Mouse (Mus musculus) heart, adult 8-10 months (tissue): ENCODE results near the gene Exo1. TPM values are rescaled to one million over a fixed set of nuclear protein-coding genes. Genes with fewer than 3 reads are reported as not detected.

ENCODE experiments used
- DNase-seq: peaks from one replicate; pipeline ENCODE4 v3.0.0; 2022; ENCODE audit warnings: low spot score
- total RNA-seq, 4 experiments: library from RNA; stranded (reverse); gene quantifications; 2 replicates each; pipeline ENCODE4 v1.2.4; 2022

Gene Exo1
- total RNA-seq = under 1 TPM in 1 of 4 experiments, not detected in 3; 0.57 TPM

- DNase-seq = peak; percentile 81
Measured at GRCm38 (mm10) chr1:175880453-175881296, at the start of gene Exo1. TSS of gene Exo1 (plus strand) at chr1:175880581.

- no peak for DNase-seq
Measured at GRCm38 (mm10) chr1:175855515-175855914, 24.9 kb upstream of the Exo1 start.

GRCm38 (mm10) chr1:175867050-175867449 lies 13.3 kb upstream of the Exo1 start:
- no peak for DNase-seq

- DNase-seq = no peak
Measured at GRCm38 (mm10) chr1:175867558-175867957, 12.8 kb upstream of the Exo1 start.

GRCm38 (mm10) chr1:175870716-175871115 lies 9.7 kb upstream of the Exo1 start:
- no peak for DNase-seq

- peak; percentile 44 for DNase-seq
Measured at GRCm38 (mm10) chr1:175872028-175872816, 8.2 kb upstream of the Exo1 start.

GRCm38 (mm10) chr1:175883398-175883797 lies 3.0 kb downstream of the Exo1 start:
- no peak for DNase-seq

- no peak for DNase-seq
Measured at GRCm38 (mm10) chr1:175893263-175893662, 12.9 kb downstream of the Exo1 start.

- no peak for DNase-seq
Measured at GRCm38 (mm10) chr1:175893726-175894125, 13.3 kb downstream of the Exo1 start.

GRCm38 (mm10) chr1:175911207-175911606 lies 30.8 kb downstream of the Exo1 start:
- no peak for DNase-seq

- no peak for DNase-seq
Measured at GRCm38 (mm10) chr1:175912038-175912437, 31.7 kb downstream of the Exo1 start.

- DNase-seq = no peak
Measured at GRCm38 (mm10) chr1:175913728-175914303, 33.4 kb downstream of the Exo1 start.

GRCm38 (mm10) chr1:175920029-175920428 lies 39.6 kb downstream of the Exo1 start, which contains the start of gene Gm38100:
TSS of gene Gm38100 (plus strand) at chr1:175920329.
- DNase-seq = no peak

GRCm38 (mm10) chr1:175921091-175921490 lies 40.7 kb downstream of the Exo1 start:
- peak; percentile 6 for DNase-seq

- DNase-seq = peak; percentile 72
Measured at GRCm38 (mm10) chr1:175923848-175924787, 43.7 kb downstream of the Exo1 start.

- peak; percentile 12 for DNase-seq
Measured at GRCm38 (mm10) chr1:175931391-175931790, 51.0 kb downstream of the Exo1 start.

- DNase-seq = peak; percentile 48
Measured at GRCm38 (mm10) chr1:175936282-175936737, 55.9 kb downstream of the Exo1 start.

- no peak for DNase-seq
Measured at GRCm38 (mm10) chr1:175938731-175939130, 58.4 kb downstream of the Exo1 start.

- no peak for DNase-seq
Measured at GRCm38 (mm10) chr1:175943168-175943567, 62.8 kb downstream of the Exo1 start.

- no peak for DNase-seq
Measured at GRCm38 (mm10) chr1:175946718-175947315, 66.4 kb downstream of the Exo1 start.
